Mouse (Mus musculus): Measurements from ENCODE around the gene Cmtm1. TPM values are rescaled to one million over a fixed set of nuclear protein-coding genes. Genes with fewer than 3 reads are reported as not detected.
"Not testable (repeated sequence)": the region's sequence is repeated elsewhere in the genome, so short reads cannot be mapped to it uniquely, and the experiment has no call there.

Cmtm1 gene
- total RNA-seq, 4 experiments from 2014 or later: 0.24 to 0.40 (median 0.26) TPM; not detected in 1

DNA sequence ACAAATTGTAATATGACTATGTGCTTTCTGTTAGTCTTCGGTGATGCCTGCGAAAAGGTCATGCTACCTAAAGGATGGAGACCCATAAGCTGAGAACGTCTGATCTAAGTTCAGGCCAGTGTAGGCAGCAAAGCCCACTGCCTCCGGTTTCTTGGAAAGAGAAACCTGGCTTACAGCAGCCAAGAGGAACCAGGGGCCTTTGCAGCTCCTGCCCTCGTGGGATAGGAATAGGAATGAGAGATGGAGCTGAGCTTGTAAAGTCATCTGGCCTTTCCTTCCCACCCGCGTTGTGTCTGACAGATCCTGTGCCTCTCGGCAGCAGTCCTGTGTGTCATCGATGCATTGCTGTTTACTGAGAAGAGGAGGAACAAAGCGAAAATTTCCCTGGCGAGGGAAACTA is 11.3 kb upstream of the Cmtm1 start, which contains the start of gene Gm11020:
Gene Gm11020 (plus strand): TSS at position 301 of the 400 bp plus-strand sequence.
- not testable (repeated sequence) for DNase-seq

DNA sequence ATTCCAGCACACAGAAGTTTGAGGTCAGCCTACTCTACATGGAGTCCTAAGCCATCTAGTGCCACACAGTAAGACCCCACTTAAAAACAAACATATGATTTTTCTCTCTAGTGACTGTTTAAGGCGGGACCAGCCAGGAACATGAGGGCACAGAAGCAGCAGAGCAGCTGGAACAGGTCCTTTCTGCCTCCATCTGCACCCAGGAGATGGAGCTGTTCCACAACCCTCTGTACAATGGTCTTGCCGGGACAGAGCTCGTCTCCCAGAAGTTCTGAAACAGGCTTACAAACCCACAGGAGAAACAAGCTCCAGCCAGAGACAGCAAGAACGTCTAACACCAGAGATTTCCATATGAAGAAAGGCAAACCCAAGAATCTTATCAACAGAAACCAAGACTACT is 3.4 kb upstream of the Cmtm1 start:
- no peak for DNase-seq

DNA sequence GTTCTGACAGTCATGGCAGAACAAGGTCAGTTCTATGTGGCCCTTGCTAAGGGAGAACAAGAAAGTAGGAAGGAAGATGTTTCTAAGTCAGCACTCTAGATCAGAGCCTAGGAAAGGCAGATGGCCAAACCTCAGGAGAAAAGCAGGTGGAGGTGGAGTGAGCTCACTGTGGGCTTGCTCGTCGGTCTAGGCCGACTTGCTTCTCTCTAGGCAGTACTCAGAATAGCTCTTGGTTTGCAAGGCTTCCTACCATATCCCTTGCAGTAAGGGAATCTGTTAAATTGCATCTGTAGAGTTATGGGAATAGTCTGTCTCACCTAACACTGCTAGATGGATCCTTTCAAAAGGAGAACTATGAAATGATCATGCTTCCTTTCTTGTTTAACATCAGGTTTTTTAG is 2.1 kb upstream of the Cmtm1 start:
- DNase-seq: not testable (repeated sequence)

DNA sequence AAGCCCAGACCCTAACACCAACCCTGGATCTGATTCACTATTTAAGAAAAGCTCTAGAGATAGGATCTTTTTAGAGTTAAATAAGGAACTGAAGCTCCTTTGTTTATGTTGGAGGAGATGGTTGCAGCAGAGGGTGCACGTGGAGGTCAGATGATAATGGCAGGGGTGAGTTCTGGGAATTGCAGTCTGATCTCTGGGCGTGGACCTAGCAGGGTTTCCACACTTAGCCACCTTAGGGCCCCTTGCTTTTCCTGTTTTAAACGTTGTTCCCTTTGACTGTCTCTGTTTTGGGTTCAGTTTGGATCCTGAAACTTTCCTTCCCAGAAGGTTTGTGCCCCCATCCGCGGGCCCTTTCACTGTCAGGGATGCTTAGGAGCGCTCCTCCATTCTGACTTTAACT is 1.6 kb downstream of the Cmtm1 start:
- DNase-seq: not testable (repeated sequence)

DNA sequence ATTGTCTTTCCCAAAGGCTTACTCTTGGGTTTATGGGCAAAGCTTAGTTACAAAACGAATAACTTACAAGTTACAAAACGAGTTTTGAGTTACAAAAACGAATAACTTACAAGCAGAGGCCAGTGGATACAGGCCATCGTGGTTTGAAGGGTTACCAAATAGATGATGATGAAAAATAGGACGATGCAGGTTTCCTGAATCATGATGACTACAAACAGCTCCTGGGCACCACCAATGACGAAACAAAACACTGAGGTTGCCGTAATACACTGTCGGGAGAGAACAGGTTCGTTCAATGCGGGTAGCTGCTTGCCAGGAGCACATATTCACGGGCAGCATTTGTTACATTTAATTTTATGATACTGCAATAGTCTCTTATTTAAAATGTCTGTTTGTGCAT is 5.0 kb downstream of the Cmtm1 start:
- DNase-seq: no peak

DNA sequence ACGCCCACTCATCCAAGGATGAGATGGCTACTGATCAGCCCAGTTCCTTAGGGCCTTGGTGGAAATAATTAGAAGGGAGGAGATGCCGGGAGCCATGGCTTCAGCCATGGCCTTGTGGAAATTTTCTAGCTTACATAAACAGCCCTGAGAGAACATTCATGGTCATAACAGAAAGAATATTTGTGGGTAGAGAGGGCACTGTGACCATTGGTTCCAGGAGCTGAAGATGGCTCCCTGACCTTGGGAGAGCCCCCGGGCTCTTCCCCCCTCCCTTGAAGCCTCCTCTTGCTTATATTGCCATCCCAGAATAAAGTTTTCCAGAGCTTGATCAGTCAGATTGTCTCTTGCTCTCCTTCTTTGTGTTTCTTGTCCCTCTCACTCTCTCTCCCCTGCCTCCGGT is 7.4 kb downstream of the Cmtm1 start:
- not testable (repeated sequence) for DNase-seq

DNA sequence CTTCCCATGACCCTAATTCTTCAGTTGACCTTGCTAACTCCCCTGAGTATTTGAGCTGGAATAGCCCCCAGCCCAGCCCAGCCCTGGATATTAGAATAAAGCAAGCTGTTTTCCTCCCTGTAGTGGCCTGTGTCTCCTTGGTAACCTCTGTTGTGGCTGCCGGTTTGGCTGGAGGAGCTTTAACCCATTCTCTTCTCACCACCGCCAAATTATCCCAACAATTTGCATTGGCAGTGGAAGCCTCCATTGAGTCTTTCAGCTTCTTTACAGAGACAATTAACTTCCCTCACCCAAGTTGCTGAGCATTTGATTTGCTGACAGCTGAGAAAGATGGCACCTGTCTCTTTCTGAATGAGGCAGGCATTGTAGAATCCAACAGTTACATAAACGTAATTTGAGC is 8.4 kb downstream of the Cmtm1 start:
- DNase-seq: not testable (repeated sequence)

DNA sequence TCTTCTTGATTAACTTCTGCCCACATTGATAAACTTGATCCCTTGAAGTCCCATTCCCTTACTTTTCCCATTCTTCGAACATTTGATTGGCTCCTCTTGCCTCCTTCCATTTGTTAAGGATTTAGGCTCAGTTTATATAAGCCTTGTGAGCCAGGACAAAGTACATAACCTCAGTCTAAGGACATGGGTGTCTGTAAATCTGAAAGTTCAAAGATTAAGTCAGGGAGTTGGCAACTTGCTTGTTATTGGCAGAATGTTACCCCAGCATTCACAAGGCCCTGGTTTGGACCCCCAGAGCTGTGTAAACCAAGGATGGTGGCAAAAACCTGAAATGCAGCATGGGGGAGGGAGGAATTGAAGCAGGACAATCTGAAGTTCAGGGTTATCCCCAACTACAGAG is 15.5 kb downstream of the Cmtm1 start:
- DNase-seq: no peak

DNA sequence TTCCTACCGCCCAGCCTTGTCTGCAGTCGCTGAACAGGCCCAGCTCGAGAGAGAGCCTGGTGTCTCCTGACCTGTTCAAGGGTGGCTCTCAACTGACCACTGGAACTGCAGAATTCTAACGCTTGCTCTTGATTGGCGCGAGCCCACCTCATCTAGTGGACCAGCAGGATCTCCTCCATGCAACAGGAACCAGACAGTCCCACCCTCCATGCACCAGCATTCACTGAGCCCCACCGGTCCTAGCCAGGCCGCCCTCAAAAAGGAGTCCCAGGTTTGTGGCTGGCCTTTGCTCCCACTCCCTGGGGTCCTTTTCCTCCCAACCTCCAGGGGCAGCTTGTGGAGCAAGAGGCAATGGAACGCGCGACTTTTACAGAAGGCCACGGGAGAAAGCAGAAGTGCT is 16.9 kb downstream of the Cmtm1 start, which contains the start of gene Cmtm2a:
Gene Cmtm2a (minus strand): TSS at position 101 of the 400 bp plus-strand sequence.
- DNase-seq: not testable (repeated sequence)

DNA sequence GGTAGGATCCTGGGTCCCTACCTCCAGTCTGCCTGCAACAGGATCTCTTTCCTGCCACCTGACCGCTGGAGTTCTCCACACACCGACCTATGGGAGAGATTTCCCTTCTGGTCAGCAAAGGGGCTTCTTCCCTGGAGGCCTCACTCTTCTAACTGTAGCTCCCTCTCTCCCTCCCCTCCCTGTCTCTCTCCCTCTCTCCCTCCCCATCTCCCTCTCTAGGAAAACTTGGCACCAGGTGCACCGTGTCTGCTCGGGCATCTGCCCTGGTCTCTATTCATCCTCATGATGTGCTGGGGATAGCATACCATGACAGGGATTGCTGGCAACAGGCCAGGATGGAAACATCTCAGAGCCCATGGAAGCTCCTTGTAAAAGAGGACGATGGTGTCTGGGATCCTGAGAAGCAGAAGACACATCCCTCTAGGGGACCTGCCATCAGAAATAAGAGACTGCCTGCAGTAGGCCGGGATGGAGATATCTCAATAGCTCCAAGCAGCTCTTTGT is 41.0 kb downstream of the Cmtm1 start:
- DNase-seq: no peak

DNA sequence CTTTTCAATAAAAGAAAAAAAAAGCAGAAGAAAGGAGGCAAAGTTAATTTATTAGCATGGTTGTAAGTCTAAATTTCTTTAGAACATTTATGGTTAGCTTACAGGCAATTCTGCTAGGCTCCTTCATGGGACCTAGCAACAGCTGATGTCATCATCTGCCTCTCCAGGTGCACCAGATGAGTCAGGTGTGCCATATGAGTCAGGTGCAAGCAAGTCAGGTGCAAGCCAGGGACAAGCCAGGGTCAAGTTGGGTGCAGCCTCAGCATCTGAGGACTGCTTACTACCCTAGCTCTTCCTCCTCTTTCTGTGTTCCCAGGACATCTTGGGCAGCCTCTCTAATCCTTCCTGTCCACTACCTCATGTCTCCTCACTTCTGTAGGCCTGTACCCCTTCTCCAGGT is 41.6 kb downstream of the Cmtm1 start:
- no peak for DNase-seq

DNA sequence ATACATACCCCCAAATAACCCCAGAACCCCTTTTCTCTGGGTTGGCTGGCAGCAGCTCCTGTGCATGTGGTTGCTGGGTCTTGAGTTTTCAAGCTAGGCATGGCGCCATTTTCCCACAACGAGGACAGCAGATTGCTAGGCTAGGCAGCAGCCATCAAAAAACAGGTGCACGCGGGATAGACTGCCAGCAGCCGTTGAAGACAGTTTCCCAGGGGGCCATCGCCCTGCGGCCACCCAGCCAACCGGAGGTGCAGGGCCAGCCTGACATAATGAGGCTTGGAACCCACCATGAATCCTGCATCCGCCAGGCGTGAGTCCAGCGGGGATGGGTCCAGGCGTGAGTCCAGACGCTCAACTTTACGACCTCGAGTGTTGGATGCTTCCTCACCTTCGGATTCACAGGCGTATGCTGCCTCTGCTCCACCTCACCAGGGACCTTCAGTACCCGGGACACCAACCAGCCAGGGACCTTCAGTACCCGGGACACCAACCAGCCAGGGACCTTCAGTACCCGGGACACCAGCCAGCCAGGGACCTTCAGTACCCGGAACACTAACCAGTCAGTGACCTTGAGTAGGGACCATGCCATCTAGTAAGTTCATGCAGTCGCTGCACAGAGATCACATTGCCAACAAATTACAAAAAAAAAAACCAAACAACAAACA is 45.5 kb downstream of the Cmtm1 start:
- DNase-seq: peak; percentile 66

DNA sequence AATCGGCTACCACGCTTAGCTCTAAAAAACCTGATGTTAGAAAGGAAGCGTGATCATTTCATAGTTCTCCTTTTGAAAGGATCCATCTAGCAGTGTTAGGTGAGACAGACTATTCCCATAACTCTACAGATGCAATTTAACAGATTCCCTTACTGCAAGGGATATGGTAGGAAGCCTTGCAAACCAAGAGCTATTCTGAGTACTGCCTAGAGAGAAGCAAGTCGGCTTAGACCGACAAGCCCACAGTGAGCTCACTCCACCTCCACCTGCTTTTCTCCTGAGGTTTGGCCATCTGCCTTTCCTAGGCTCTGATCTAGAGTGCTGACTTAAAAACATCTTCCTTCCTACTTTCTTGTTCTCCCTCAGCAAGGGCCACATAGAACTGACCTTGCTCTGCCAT is 48.1 kb downstream of the Cmtm1 start:
- not testable (repeated sequence) for DNase-seq

DNA sequence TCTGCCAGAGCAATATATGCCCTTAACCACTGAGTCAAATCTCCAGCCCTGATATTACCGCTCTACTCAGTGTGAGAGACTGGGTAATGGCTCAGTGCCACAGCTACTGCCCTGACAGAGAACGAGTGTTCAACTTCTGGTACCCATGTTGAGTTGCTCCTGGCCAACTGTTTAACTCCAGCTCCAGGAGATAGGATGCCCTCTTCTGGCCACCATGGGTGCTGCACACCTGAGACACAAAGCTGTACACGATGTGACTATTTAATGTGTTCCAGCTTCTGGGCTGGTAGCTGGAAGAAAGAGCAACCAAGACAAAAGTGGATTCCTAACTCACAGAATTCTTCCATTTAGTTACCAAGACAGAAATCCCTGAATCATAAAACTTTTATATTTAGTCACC is 56.9 kb downstream of the Cmtm1 start:
- no peak for DNase-seq

DNA sequence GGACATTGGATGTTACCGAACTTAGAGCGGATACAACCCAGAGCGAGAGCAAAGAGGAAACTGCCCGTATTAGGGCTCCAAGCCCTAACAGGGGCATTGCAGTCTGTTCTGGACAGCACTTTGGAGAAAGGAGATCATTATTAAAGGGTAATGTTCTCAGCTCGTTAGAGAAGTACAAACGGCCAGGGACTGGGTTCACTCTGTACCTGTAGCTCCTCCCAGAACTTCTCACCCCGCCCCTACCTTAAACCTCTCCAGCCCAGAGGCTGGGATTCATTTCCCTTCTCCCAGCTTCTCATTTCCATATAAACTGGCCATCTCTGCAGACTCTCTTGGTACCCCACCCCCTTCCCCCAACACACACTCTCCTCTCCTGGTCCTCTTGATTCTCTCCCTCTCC is 58.5 kb downstream of the Cmtm1 start:
- DNase-seq: no peak

DNA sequence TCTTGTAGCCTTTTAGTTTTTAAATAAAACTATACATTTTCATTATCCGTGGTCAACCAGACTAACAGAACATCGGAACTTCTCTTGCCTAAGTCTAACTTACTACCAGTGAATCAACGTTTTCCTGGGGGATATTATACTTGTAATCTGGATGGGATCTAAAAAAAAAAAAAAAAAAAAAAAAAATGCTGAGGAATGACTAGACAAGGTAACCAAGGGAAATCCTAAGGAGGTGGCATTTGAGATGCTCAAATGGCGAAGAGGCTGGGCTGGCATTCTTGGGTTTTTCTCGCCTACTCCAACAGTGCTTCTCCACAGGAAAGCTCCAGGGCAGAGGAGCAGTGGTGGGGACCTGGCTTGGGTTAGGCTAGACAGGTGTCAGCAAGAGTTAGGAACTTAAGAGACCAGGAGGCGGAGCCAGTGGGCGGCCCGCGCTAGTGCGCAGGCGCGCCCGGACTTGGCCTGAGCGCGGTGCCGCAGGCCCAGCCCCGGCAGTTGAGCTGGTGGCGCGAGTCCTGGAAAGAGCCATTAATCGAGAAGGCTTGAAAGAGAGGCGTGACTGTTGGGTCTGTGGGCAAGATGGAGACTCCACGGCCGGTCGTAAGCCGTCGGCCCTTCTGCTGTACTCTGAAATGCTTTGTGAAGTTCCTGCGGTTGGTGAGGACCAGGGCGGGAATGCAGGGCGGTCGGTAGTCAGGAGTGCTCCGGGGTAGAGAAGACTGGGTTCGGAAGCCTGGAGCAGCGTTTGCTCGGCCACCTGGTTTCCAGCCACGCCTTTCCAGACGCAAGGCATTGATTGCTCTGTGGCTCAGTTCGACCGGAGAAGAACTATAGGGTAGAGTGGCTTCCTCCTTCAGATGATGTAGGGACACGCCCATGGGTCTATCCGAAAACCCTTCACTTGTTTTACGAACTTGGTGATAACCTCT is 59.2 kb downstream of the Cmtm1 start, which contains the start of gene Cklf:
Gene Cklf (plus strand): TSS at position 423 of the 929 bp plus-strand sequence.
- DNase-seq: peak; percentile 83

DNA sequence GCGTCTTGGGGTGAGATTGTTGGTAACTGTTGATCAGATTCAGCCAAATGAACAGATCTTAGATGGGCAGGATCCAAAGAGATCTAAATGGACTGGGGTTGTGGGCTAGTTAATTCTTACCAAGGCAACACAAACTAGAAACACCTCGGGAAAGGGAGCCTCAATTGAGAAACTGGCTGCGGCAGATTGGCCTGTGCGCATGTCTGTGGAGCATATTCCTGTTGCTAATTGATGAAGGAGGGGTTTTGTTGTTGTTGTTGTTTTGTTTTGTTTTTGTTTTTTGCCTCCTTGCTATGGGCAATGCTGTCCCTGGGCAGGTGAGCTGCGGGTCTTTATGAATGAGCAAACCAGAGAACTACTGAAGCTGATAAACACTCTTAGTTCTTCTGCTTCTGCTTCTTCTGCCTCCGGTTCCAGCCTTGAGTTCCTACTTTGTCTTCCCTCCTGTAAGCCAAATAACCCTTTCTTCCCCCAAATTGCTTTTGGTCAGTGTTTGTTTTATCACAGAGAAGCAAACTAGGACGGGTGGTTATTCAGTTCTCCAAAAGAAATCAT is 60.4 kb downstream of the Cmtm1 start:
- DNase-seq: no peak

DNA sequence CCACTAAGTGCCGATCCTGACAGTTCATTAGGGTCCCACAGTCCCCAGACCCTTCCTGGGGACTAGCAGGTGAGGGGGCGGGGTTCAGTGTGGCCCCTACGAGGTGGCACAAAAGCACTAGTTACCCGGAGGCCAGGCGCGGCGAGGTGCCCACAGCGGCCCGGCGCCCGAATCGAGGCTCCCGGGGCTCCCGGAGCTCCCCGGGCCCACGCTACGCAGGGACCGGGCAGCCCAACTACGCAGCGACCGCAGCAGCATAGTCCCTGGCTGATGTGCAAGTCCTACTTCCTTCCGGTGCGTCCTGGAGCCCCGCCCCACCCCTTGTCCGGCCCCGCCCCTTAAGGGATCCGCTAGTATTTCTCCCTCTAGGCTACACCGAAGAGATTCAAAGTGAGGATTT is 61.7 kb downstream of the Cmtm1 start, which contains the start of gene Tk2:
Gene Tk2 (minus strand): TSS at position 283 of the 400 bp plus-strand sequence.
- DNase-seq: peak; percentile 67

DNA sequence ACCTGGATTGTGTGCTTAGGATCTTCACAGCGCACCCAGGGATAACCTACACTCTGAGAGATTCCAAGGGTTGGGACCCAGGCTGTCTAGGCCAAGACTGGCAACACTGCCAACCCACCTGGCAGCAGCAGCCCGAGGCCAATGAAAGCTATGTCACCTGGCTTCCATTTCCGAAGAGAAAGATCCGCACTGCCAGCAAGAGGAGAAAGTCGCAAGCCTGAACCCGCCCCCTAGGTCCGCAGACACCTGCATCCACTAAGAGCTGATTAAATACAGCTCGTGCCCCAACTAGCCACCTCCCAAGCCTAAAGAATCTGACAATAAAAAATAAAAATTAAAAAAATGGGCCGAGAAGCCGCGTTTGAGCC is 62.1 kb downstream of the Cmtm1 start:
- DNase-seq: no peak

DNA sequence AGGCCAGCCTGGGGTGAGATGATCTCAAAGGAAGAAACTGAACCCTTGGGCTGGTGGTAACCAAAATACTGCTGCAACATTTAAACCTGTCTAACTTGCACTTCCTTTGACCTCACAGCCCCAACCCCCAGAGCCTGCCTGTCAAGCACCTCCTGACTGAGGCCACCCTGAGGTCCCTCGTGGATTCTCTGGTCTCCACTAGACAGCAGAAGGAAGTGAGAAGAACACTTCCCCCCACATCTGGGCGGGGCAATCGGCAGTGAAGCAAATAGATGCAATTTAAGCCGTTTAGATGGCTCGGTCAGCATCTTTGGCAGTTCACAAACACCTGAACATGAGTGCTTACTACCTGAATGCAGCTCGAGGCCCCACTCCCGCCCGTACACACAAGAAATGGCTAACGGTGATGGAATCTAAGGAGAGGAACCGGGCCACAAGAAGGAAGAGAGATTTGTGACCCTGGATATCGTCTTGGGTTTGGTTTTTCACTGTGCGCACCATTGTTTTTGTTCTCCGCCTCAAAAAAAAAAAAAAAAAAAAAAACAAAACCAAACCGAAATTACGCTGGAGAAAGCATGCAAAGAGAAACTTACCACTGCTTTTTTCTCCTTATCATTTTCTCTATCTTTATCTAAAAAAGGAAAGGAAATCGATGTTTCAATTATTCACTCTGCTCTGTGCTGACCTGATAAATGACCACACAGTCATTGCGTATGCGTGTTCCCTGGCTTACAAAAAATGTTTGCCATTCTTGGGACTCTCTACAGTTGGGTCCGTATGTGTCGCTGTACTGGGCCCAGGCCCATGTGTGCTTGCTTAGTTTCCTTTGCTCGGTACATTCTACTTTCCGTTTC is 62.7 kb downstream of the Cmtm1 start:
- peak; percentile 34 for DNase-seq

DNA sequence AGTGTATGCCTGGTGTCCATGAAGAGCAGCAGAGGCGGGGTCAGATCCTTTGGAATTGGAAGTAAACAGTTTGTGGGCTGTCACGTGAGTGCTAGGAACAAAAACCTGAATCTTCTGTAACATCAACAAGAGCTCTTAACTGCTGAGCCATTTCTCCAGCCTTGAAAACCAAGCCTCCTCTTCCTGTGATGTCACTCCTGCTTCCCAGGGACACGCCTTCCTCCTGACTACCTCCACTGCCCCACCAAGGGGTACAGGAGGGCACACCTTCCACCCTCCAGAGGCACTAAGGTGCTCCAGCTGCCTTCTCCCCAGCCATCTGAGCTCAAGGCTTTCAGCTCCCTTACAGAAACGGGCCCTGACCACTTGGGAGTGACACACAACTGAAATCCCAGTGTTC is 63.3 kb downstream of the Cmtm1 start:
- DNase-seq: no peak

Data from adrenal gland, adult 8-10 months (tissue).